1 mouse cellular context compared by ENCODE assay signal in the genomic region with DNA sequence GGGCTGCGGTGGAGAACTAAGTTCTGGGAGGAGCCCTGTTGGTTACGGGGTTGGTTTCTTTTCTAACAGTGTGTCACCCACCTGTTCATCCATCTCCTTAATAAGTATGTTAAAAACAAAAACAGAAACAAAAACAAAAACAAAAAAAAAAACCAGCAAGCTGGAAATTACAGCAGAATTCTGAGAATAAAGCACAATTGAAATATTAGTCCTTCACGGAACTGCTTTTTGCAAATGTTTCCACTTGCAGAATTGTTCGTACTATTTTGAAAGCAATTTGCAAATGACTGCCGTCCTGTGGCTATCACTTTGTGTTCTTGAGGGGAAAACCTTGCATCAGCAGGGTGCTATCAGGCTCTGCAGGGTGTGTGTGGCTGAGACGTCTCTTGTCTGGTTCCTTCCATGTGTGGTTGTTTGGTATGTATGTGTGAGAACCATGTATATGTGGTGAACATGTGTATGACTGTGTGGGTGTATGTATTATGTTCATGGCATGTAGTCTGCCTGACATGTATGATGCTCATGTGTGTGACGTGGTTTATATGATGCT.
A peak's percentile ranks its signal among the peaks of the same experiment; 100 is the strongest.
TF ChIP-seq lines count a peak whose summit lies in the region.

No protein-coding gene starts in this region.

TF ChIP-seq in CH12.LX, 34 proteins besides CTCF, POLR2A, EP300 and RAD21:
- TF ChIP-seq USF2 (conservative IDR thresholded peaks at IDR 0.05; ENCODE audit: low read depth, low read length), result no peak
- TF ChIP-seq E2F4 (IDR thresholded peaks at IDR 0.05; ENCODE audit: insufficient replicate concordance, low read depth, low read length), result no peak
- 0 out of 2 replicates have a peak, but pooled peaks have one; percentile 5 for TF ChIP-seq ETS1 (conservative IDR thresholded peaks at IDR 0.05; ENCODE audit: low read depth, low read length)
- TF ChIP-seq TCF12 (IDR thresholded peaks at IDR 0.05; ENCODE audit: low read depth, low read length), result peak; percentile 9; the same call in 1 of the 2 replicates
- TF ChIP-seq NRF1 (IDR thresholded peaks at IDR 0.05; ENCODE audit: low read depth, low read length), result no peak
- 0 out of 2 replicates have a peak, but pooled peaks have one; percentile 2 for TF ChIP-seq ELF1 (IDR thresholded peaks at IDR 0.05; ENCODE audit: low read depth, low read length)
- peak; percentile 44; the same call in 1 of the 2 replicates for TF ChIP-seq MEF2A (IDR thresholded peaks at IDR 0.05; ENCODE audit: borderline replicate concordance, low read depth, low read length)
- 0 out of 2 replicates have a peak, but pooled peaks have one; percentile 29 for TF ChIP-seq SIN3A (IDR thresholded peaks at IDR 0.05; ENCODE audit: low read length)
- 0 out of 2 replicates have a peak, but pooled peaks have one; percentile 14 for TF ChIP-seq MAX (IDR thresholded peaks at IDR 0.05; ENCODE audit: low read length)
